Mouse (Mus musculus) stomach, embryonic 16.5 days (tissue): ENCODE results near the gene Fam71e2. TPM values are rescaled to one million over a fixed set of nuclear protein-coding genes. Genes with fewer than 3 reads are reported as not detected.
"Not testable (repeated sequence)": the region's sequence is repeated elsewhere in the genome, so short reads cannot be mapped to it uniquely, and the experiment has no call there.

Source experiments
- ATAC-seq: fragments of 200-750 bp; cut with Nextera tagmentation; 2 replicates; pipeline ENCODE4 v1.8.0; 2017; ENCODE audit warnings: moderate number of reproducible peaks, moderate TSS enrichment; ENCODE audit not compliant: insufficient read depth, low FRiP score
- H3K27ac ChIP-seq: fragments of 300-500 bp; sonication (generic); 2 replicates; pipeline ENCODE4 v1.5.1; 2014; ENCODE audit warnings: low read length
- H3K27me3 ChIP-seq: fragments of 300-500 bp; sonication (generic); 2 replicates; pipeline ENCODE4 v1.6.1; 2014; ENCODE audit warnings: low read length, control low read depth, mixed read lengths; ENCODE audit not compliant: control insufficient read depth, insufficient read depth
- H3K36me3 ChIP-seq: fragments of 300-500 bp; sonication (generic); 2 replicates; pipeline ENCODE4 v1.6.1; 2014; ENCODE audit warnings: low read length; ENCODE audit not compliant: control insufficient read depth, insufficient read depth
- H3K4me1 ChIP-seq: fragments of 300-500 bp; sonication (generic); 2 replicates; pipeline ENCODE4 v1.6.1; 2014; ENCODE audit warnings: low read length, control low read depth, mixed read lengths; ENCODE audit not compliant: control insufficient read depth, insufficient read depth
- H3K4me2 ChIP-seq: fragments of 300-500 bp; sonication (generic); 2 replicates; pipeline ENCODE4 v1.6.1; 2014; ENCODE audit warnings: low read depth, low read length, mixed read lengths
- H3K4me3 ChIP-seq: fragments of 300-500 bp; sonication (generic); replicated peaks from 2 replicates; pipeline ENCODE4 v1.5.1; 2014; ENCODE audit warnings: mild to moderate bottlenecking, low read length
- H3K9ac ChIP-seq: fragments of 300-500 bp; sonication (generic); 2 replicates; pipeline ENCODE4 v1.6.1; 2014; ENCODE audit warnings: low read length
- H3K9me3 ChIP-seq: fragments of 300-500 bp; sonication (generic); replicated peaks from 2 replicates; pipeline ENCODE4 v1.6.1; 2016; ENCODE audit warnings: low read length, control low read depth; ENCODE audit not compliant: control insufficient read depth
- WGBS: fragments of 180-500 bp; shearing (Covaris S2); extraction: QIAGEN DNeasy Blood & Tissue Kit; methylation state at CpG from one replicate; pipeline ENCODE4 v1.1.7; 2014; 5-methylcytosine and 5-hydroxymethylcytosine counted together
- polyA plus RNA-seq: library from polyadenylated mRNA; unstranded; fragments of >200 nt; fragmentation: Nextera tagmentation; extraction: Ambion mirVana; gene quantifications from 2 replicates; pipeline ENCODE4 v1.2.1, GENCODE M21; 2015

Fam71e2 gene
- polyA plus RNA-seq = not detected in 2 replicates

- ATAC-seq = no peak
- WGBS = 70% methylated on average over 3 of the region's 5 CpGs
- H3K36me3 ChIP-seq = no peaks in the 10 kb centered on the region
- no peak within 1 kb of the TSS for H3K9ac ChIP-seq
- no peak within 1 kb of the TSS for H3K4me3 ChIP-seq
- H3K4me2 ChIP-seq = no peak within 1 kb of the TSS
- peaks cover 13% of the 10 kb centered on the region for H3K27me3 ChIP-seq
- H3K27ac ChIP-seq = no peak within 1 kb of the TSS
- H3K4me1 ChIP-seq = no peaks in the 10 kb centered on the region
- no peaks in the 10 kb centered on the region for H3K9me3 ChIP-seq
These were observed at the start of gene Fam71e2 for GRCm38 (mm10) chr7:4771202-4771601. Gene Fam71e2 (minus strand): TSS chr7:4771302.

GRCm38 (mm10) chr7:4816559-4816958, 45.5 kb upstream of the Fam71e2 start:
- Histone ChIP-seq H3K4me3 (no peak overlapping the region), H3K27ac (no peak overlapping the region), H3K9me3 (no peaks in the 10 kb centered on the region), H3K9ac (no peak overlapping the region), H3K4me1 (0 out of 2 replicates have a peak, but pooled peaks cover 3% of the 10 kb centered on the region), H3K27me3 (no peaks in the 10 kb centered on the region), H3K4me2 (no peak overlapping the region), H3K36me3 (no peaks in the 10 kb centered on the region)
- ATAC-seq = no peak

GRCm38 (mm10) chr7:4813105-4813791, 42.1 kb upstream of the Fam71e2 start:
- Histone ChIP-seq H3K9ac (peak overlapping the region; percentile 75), H3K36me3 (0 out of 2 replicates have a peak, but pooled peaks cover 3% of the 10 kb centered on the region), H3K27me3 (no peaks in the 10 kb centered on the region), H3K4me1 (peaks cover 18% of the 10 kb centered on the region), H3K9me3 (no peaks in the 10 kb centered on the region), H3K27ac (peak overlapping the region; percentile 88), H3K4me2 (peak overlapping the region; percentile 66), H3K4me3 (peak overlapping the region; percentile 98)
- WGBS = 21% methylated on average over 8 of the region's 8 CpGs
- no peak for ATAC-seq

- H3K27ac ChIP-seq = peak within 1 kb of the TSS; percentile 97
- H3K4me1 ChIP-seq = peaks cover 16% of the 10 kb centered on the region
- no peaks in the 10 kb centered on the region for H3K27me3 ChIP-seq
- H3K9ac ChIP-seq = peak within 1 kb of the TSS; percentile 99
- peak within 1 kb of the TSS; percentile 74 for H3K4me2 ChIP-seq
- H3K36me3 ChIP-seq = peaks cover 6% of the 10 kb centered on the region; the same call in 1 of the 2 replicates
- peak; percentile 99 for ATAC-seq
- H3K4me3 ChIP-seq = peak within 1 kb of the TSS; percentile 98
- under 1% methylated on average over 60 of the region's 62 CpGs for WGBS
- no peaks in the 10 kb centered on the region for H3K9me3 ChIP-seq
These were observed 41.4 kb upstream of the Fam71e2 start, which contains the start of gene Ube2s for GRCm38 (mm10) chr7:4812303-4813104. Gene Ube2s (minus strand): TSS chr7:4812590.

- Histone ChIP-seq H3K27ac (peak overlapping the region; percentile 97), H3K4me3 (peak overlapping the region; percentile 98), H3K4me2 (peak overlapping the region; percentile 74), H3K36me3 (peaks cover 10% of the 10 kb centered on the region; the same call in 1 of the 2 replicates), H3K4me1 (peaks cover 18% of the 10 kb centered on the region), H3K9me3 (no peaks in the 10 kb centered on the region), H3K9ac (peak overlapping the region; percentile 99), H3K27me3 (no peaks in the 10 kb centered on the region)
- WGBS = under 1% methylated on average over 31 of the region's 36 CpGs
- no peak for ATAC-seq
These were observed 40.8 kb upstream of the Fam71e2 start for GRCm38 (mm10) chr7:4811842-4812302.

GRCm38 (mm10) chr7:4811131-4811530, 40.0 kb upstream of the Fam71e2 start:
- not testable (repeated sequence) for H3K27me3 ChIP-seq, H3K9me3 ChIP-seq, ATAC-seq, H3K27ac ChIP-seq
- Histone ChIP-seq H3K4me2 (peak overlapping the region; percentile 74), H3K36me3 (peaks cover 17% of the 10 kb centered on the region; the same call in 1 of the 2 replicates), H3K4me1 (peaks cover 18% of the 10 kb centered on the region), H3K4me3 (peak overlapping the region; percentile 98), H3K9ac (peak overlapping the region; percentile 99)
- 22% methylated on average over 10 of the region's 10 CpGs for WGBS

- ATAC-seq = peak; percentile 11; the same call in 1 of the 2 replicates
- Histone ChIP-seq H3K4me3 (no peak overlapping the region), H3K4me2 (no peak overlapping the region), H3K4me1 (peaks cover 18% of the 10 kb centered on the region), H3K27ac (no peak overlapping the region), H3K27me3 (no peaks in the 10 kb centered on the region), H3K9me3 (no peaks in the 10 kb centered on the region), H3K36me3 (peaks cover 20% of the 10 kb centered on the region; the same call in 1 of the 2 replicates), H3K9ac (no peak overlapping the region)
- 82% methylated on average over 7 of the region's 7 CpGs for WGBS
These were observed 35.6 kb upstream of the Fam71e2 start for GRCm38 (mm10) chr7:4806716-4807115.

- no peak for ATAC-seq
These were observed 31.1 kb upstream of the Fam71e2 start for GRCm38 (mm10) chr7:4802247-4802646.

More at GRCm38 (mm10) chr7:4802247-4802646, 31.1 kb upstream of the Fam71e2 start:
- Histone ChIP-seq H3K4me2 (no peak overlapping the region), H3K4me1 (no peaks in the 10 kb centered on the region), H3K9ac (no peak overlapping the region), H3K4me3 (no peak overlapping the region), H3K27me3 (no peaks in the 10 kb centered on the region), H3K27ac (no peak overlapping the region), H3K9me3 (no peaks in the 10 kb centered on the region), H3K36me3 (peaks cover 15% of the 10 kb centered on the region)
